In genomic region chr4:41526553-41526952, GRCm38 (mm10) we compare ENCODE assay signal across 21 mouse cellular contexts. TPM values are rescaled to one million over a fixed set of nuclear protein-coding genes. Genes with fewer than 3 reads are reported as not detected.
DNase-seq lines count a peak whose midpoint lies in the region; ATAC-seq and TF ChIP-seq lines count a peak whose summit lies in the region.
"Had no signal": no experiment of that assay in that cellular context is flagged by ENCODE, and none has a peak within 500 bp of the region (broad histone marks: within the 10 kb centered on the region; RNA-seq: fewer than 3 reads in every experiment).

No protein-coding gene starts in this region.

- H3K4me2 ChIP-seq in hindbrain, postnatal 0 days (ENCODE audit: low read depth, low read length): no peak overlapping the region
- H3K4me2 ChIP-seq in forebrain, embryonic 16.5 days (ENCODE audit: low read length): no peak overlapping the region
- H3K4me2 ChIP-seq in neural tube, embryonic 13.5 days: peak overlapping the region; percentile 4; the same call in 1 of the 2 replicates
- H3K4me2 ChIP-seq: lung, embryonic 14.5 days had no signal

- peaks cover 67% of the 10 kb centered on the region for H3K4me1 ChIP-seq in hindbrain, embryonic 10.5 days (replicated peaks)
- peaks cover 26% of the 10 kb centered on the region for H3K4me1 ChIP-seq in hindbrain, postnatal 0 days (ENCODE audit: insufficient read depth, low read length)
- peaks cover 24% of the 10 kb centered on the region for H3K4me1 ChIP-seq in forebrain, embryonic 16.5 days (replicated peaks; ENCODE audit: control insufficient read depth, insufficient read depth, low read length)
- peaks cover 77% of the 10 kb centered on the region for H3K4me1 ChIP-seq in midbrain, embryonic 10.5 days
- peaks cover 52% of the 10 kb centered on the region for H3K4me1 ChIP-seq in neural tube, embryonic 13.5 days (replicated peaks)

- H3K27ac ChIP-seq in hindbrain, embryonic 10.5 days: peak overlapping the region; percentile 89
- no peak overlapping the region for H3K27ac ChIP-seq in hindbrain, postnatal 0 days
- H3K27ac ChIP-seq in forebrain, embryonic 16.5 days (ENCODE audit: low read length): no peak overlapping the region
- peak overlapping the region; percentile 88 for H3K27ac ChIP-seq in midbrain, embryonic 10.5 days (replicated peaks)
- peak overlapping the region; percentile 57; the same call in 1 of the 2 replicates for H3K27ac ChIP-seq in neural tube, embryonic 13.5 days (replicated peaks)
- H3K27ac ChIP-seq: heart, embryonic 10.5 days had no signal

- no peak for DNase-seq in hindbrain, embryonic 10.5 days (ENCODE audit: low spot score)
- DNase-seq in hindbrain, postnatal 0 days (ENCODE audit: low spot score): no peak
- peak; percentile 61 for DNase-seq in midbrain, embryonic 10.5 days (ENCODE audit: low spot score)
- DNase-seq in lung, postnatal 10 days: no peak
- DNase-seq in cerebellum, adult 8-10 months: no peak
- DNase-seq in layer of hippocampus, adult 9-11 months: no peak
- DNase-seq: B cell, adult 2 months; cerebellum, adult 11-12 months; gastrocnemius, postnatal 25 days; heart, postnatal 14 days; kidney, postnatal 10 days; lung, embryonic 14.5 days; thymus, adult 2 months had no signal

- peaks cover 11% of the 10 kb centered on the region; the same call in 1 of the 2 replicates for H3K27me3 ChIP-seq in hindbrain, embryonic 10.5 days (ENCODE audit: insufficient read depth, poor library complexity, severe bottlenecking)
- H3K27me3 ChIP-seq in hindbrain, postnatal 0 days (ENCODE audit: insufficient read depth, low read length): no peaks in the 10 kb centered on the region
- H3K27me3 ChIP-seq in forebrain, embryonic 16.5 days (replicated peaks; ENCODE audit: control insufficient read depth, insufficient read depth, low read length): no peaks in the 10 kb centered on the region
- peaks cover 9% of the 10 kb centered on the region; the same call in 1 of the 2 replicates for H3K27me3 ChIP-seq in midbrain, embryonic 10.5 days (ENCODE audit: low read depth, poor library complexity, severe bottlenecking)
- no peaks in the 10 kb centered on the region for H3K27me3 ChIP-seq in neural tube, embryonic 13.5 days
- H3K27me3 ChIP-seq: Patski had no signal

- ATAC-seq in hindbrain, postnatal 0 days: no peak
- ATAC-seq in forebrain, embryonic 16.5 days: peak; percentile 20
- ATAC-seq in neural tube, embryonic 13.5 days (ENCODE audit: low read depth): no peak
- ATAC-seq: intestine, postnatal 0 days; Patski had no signal

- no peak overlapping the region for H3K9ac ChIP-seq in hindbrain, postnatal 0 days (replicated peaks; ENCODE audit: low read length)
- H3K9ac ChIP-seq in forebrain, embryonic 16.5 days (replicated peaks; ENCODE audit: low read depth, low read length): no peak overlapping the region; the same call in 1 of the 2 replicates
- peak overlapping the region; percentile 51 for H3K9ac ChIP-seq in neural tube, embryonic 13.5 days
- H3K9ac ChIP-seq: lung, embryonic 14.5 days had no signal

- H3K36me3 ChIP-seq in hindbrain, embryonic 10.5 days: peaks cover 2% of the 10 kb centered on the region; the same call in 1 of the 2 replicates
- H3K36me3 ChIP-seq in hindbrain, postnatal 0 days (ENCODE audit: insufficient read depth, low read length): 0 out of 2 replicates have a peak, but pooled peaks cover 2% of the 10 kb centered on the region
- no peaks in the 10 kb centered on the region for H3K36me3 ChIP-seq in forebrain, embryonic 16.5 days (ENCODE audit: control insufficient read depth, insufficient read depth)
- H3K36me3 ChIP-seq in midbrain, embryonic 10.5 days: peaks cover 3% of the 10 kb centered on the region
- peaks cover 15% of the 10 kb centered on the region for H3K36me3 ChIP-seq in neural tube, embryonic 13.5 days
- H3K36me3 ChIP-seq: heart, embryonic 10.5 days had no signal

- TF ChIP-seq CTCF in hindbrain, postnatal 0 days (IDR thresholded peaks at IDR 0.05; ENCODE audit: low read depth): no peak

- 42% methylated on average over 7 of the region's 7 CpGs for WGBS in hindbrain, embryonic 10.5 days
- 9% methylated on average over 7 of the region's 7 CpGs for WGBS in hindbrain, postnatal 0 days
- 18% methylated on average over 7 of the region's 7 CpGs for WGBS in forebrain, embryonic 16.5 days
- 35% methylated on average over 7 of the region's 7 CpGs for WGBS in midbrain, embryonic 10.5 days
- 22% methylated on average over 7 of the region's 7 CpGs for WGBS in neural tube, embryonic 13.5 days

- no peaks in the 10 kb centered on the region for H3K9me3 ChIP-seq in hindbrain, embryonic 10.5 days
- no peaks in the 10 kb centered on the region for H3K9me3 ChIP-seq in hindbrain, postnatal 0 days (ENCODE audit: low read length)
- no peaks in the 10 kb centered on the region for H3K9me3 ChIP-seq in forebrain, embryonic 16.5 days (ENCODE audit: control insufficient read depth, low read length)
- H3K9me3 ChIP-seq in midbrain, embryonic 10.5 days (replicated peaks): no peaks in the 10 kb centered on the region
- no peaks in the 10 kb centered on the region for H3K9me3 ChIP-seq in neural tube, embryonic 13.5 days
- H3K9me3 ChIP-seq: heart, embryonic 10.5 days had no signal

- H3K4me3 ChIP-seq in hindbrain, embryonic 10.5 days: peak overlapping the region; percentile 23; the same call in 1 of the 2 replicates
- no peak overlapping the region for H3K4me3 ChIP-seq in hindbrain, postnatal 0 days (ENCODE audit: low read length)
- H3K4me3 ChIP-seq in forebrain, embryonic 16.5 days (replicated peaks; ENCODE audit: low read length): no peak overlapping the region
- H3K4me3 ChIP-seq in midbrain, embryonic 10.5 days: peak overlapping the region; percentile 30; the same call in 1 of the 2 replicates
- H3K4me3 ChIP-seq in neural tube, embryonic 13.5 days: no peak overlapping the region
- H3K4me3 ChIP-seq: erythroblast, embryonic 14.5 days; heart, embryonic 10.5 days had no signal

RNA-seq across cellular contexts. Expression of gene 1110017D15Rik, which starts 9.4 kb away (rescaled TPM):
- 8.1 and 14.7 TPM in 2 replicates for polyA plus RNA-seq in hindbrain, embryonic 10.5 days (2016; fragmentation: Nextera tagmentation; extraction: Ambion mirVana)
- total RNA-seq in hindbrain, postnatal 0 days (2014; rRNA removed): 2.3 and 9.9 TPM in 2 replicates
- polyA plus RNA-seq in hindbrain, postnatal 0 days (2015; fragmentation: Nextera tagmentation; extraction: Ambion mirVana): 19.9 and 21.4 TPM in 2 replicates
- polyA plus RNA-seq in forebrain, embryonic 16.5 days (2015; fragmentation: Nextera tagmentation; extraction: Ambion mirVana): 8.8 and 11.1 TPM in 2 replicates
- polyA plus RNA-seq in midbrain, embryonic 10.5 days (2016; fragmentation: Nextera tagmentation; extraction: Ambion mirVana): 3.4 and 4.2 TPM in 2 replicates
- polyA plus RNA-seq in neural tube, embryonic 13.5 days (2015; fragmentation: Nextera tagmentation; extraction: Ambion mirVana): 6.8 and 8.7 TPM in 2 replicates
- total RNA-seq: gastrocnemius, postnatal 25 days; liver, adult 2 months; megakaryocyte progenitor cell, adult 5-6 weeks had no signal
- polyA plus RNA-seq: erythroblast, embryonic 14.5 days; liver, adult 2 months had no signal

RNA-seq across cellular contexts. Expression of gene AI464131, which starts 23.7 kb away (rescaled TPM):
- 7.4 and 9.1 TPM in 2 replicates for polyA plus RNA-seq in hindbrain, embryonic 10.5 days (2016; fragmentation: Nextera tagmentation; extraction: Ambion mirVana)
- 62.4 and 69.9 TPM in 2 replicates for total RNA-seq in hindbrain, postnatal 0 days (2014; rRNA removed)
- polyA plus RNA-seq in hindbrain, postnatal 0 days (2015; fragmentation: Nextera tagmentation; extraction: Ambion mirVana): 22.0 and 22.9 TPM in 2 replicates
- polyA plus RNA-seq in forebrain, embryonic 16.5 days (2015; fragmentation: Nextera tagmentation; extraction: Ambion mirVana): 2.8 and 3.4 TPM in 2 replicates
- polyA plus RNA-seq in midbrain, embryonic 10.5 days (2016; fragmentation: Nextera tagmentation; extraction: Ambion mirVana): 7.3 and 9.2 TPM in 2 replicates
- polyA plus RNA-seq in neural tube, embryonic 13.5 days (2015; fragmentation: Nextera tagmentation; extraction: Ambion mirVana): 5.7 and 6.5 TPM in 2 replicates
- polyA plus RNA-seq: erythroblast, embryonic 14.5 days had no signal

RNA-seq across cellular contexts. Expression of gene Fam219a, which starts 42.8 kb away (rescaled TPM):
- polyA plus RNA-seq in hindbrain, embryonic 10.5 days (2016; fragmentation: Nextera tagmentation; extraction: Ambion mirVana): 6.2 and 8.3 TPM in 2 replicates
- total RNA-seq in hindbrain, postnatal 0 days (2014; rRNA removed): 136 and 193 TPM in 2 replicates
- polyA plus RNA-seq in hindbrain, postnatal 0 days (2015; fragmentation: Nextera tagmentation; extraction: Ambion mirVana): 17.7 and 21.2 TPM in 2 replicates
- 13.7 and 14.2 TPM in 2 replicates for polyA plus RNA-seq in forebrain, embryonic 16.5 days (2015; fragmentation: Nextera tagmentation; extraction: Ambion mirVana)
- 4.1 and 5.7 TPM in 2 replicates for polyA plus RNA-seq in midbrain, embryonic 10.5 days (2016; fragmentation: Nextera tagmentation; extraction: Ambion mirVana)
- polyA plus RNA-seq in neural tube, embryonic 13.5 days (2015; fragmentation: Nextera tagmentation; extraction: Ambion mirVana): 14.7 and 18.8 TPM in 2 replicates

RNA-seq across cellular contexts. Expression of gene Dnaic1, which starts 43.0 kb away (rescaled TPM):
- polyA plus RNA-seq in hindbrain, embryonic 10.5 days (2016; fragmentation: Nextera tagmentation; extraction: Ambion mirVana): 1.4 and 4.3 TPM in 2 replicates
- total RNA-seq in hindbrain, postnatal 0 days (2014; rRNA removed): 3.6 and 4.5 TPM in 2 replicates
- 3.0 and 4.8 TPM in 2 replicates for polyA plus RNA-seq in hindbrain, postnatal 0 days (2015; fragmentation: Nextera tagmentation; extraction: Ambion mirVana)
- 1.2 and 1.7 TPM in 2 replicates for polyA plus RNA-seq in forebrain, embryonic 16.5 days (2015; fragmentation: Nextera tagmentation; extraction: Ambion mirVana)
- 1.6 and 2.2 TPM in 2 replicates for polyA plus RNA-seq in midbrain, embryonic 10.5 days (2016; fragmentation: Nextera tagmentation; extraction: Ambion mirVana)
- polyA plus RNA-seq in neural tube, embryonic 13.5 days (2015; fragmentation: Nextera tagmentation; extraction: Ambion mirVana): 0.87 and 1.0 TPM in 2 replicates
- polyA plus RNA-seq: erythroblast, embryonic 14.5 days had no signal

Comparison
In these comparisons a context has a peak if more than half of its experiments do, and no peak if none do; other contexts are left out.
1. H3K27ac ChIP-seq: peak in hindbrain, embryonic 10.5 days (single experiment), midbrain, embryonic 10.5 days (single experiment) and neural tube, embryonic 13.5 days (single experiment); none in hindbrain, postnatal 0 days (single experiment) and forebrain, embryonic 16.5 days (single experiment).
2. H3K4me3 ChIP-seq: peak in hindbrain, embryonic 10.5 days (single experiment) and midbrain, embryonic 10.5 days (single experiment); none in hindbrain, postnatal 0 days (single experiment), forebrain, embryonic 16.5 days (single experiment) and neural tube, embryonic 13.5 days (single experiment).